Mouse (Mus musculus) kidney, embryonic 15.5 days (tissue): ENCODE results near the gene Lrig1. TPM values are rescaled to one million over a fixed set of nuclear protein-coding genes. Genes with fewer than 3 reads are reported as not detected.

Experiments
- ATAC-seq: fragments of 200-750 bp; cut with Nextera tagmentation; replicated peaks from 2 replicates; pipeline ENCODE4 v1.8.0; 2017; ENCODE audit warnings: moderate TSS enrichment; ENCODE audit not compliant: low FRiP score
- H3K27ac ChIP-seq: fragments of 300-500 bp; sonication (generic); 2 replicates; pipeline ENCODE4 v1.5.1; 2015; ENCODE audit warnings: mild to moderate bottlenecking, inconsistent platforms
- H3K27me3 ChIP-seq: fragments of 300-500 bp; sonication (generic); 2 replicates; pipeline ENCODE4 v1.6.1; 2015; ENCODE audit warnings: inconsistent platforms
- H3K36me3 ChIP-seq: fragments of 300-500 bp; sonication (generic); 2 replicates; pipeline ENCODE4 v1.6.1; 2015; ENCODE audit warnings: inconsistent platforms
- H3K4me1 ChIP-seq: fragments of 300-500 bp; sonication (generic); 2 replicates; pipeline ENCODE4 v1.6.1; 2015; ENCODE audit warnings: inconsistent platforms
- H3K4me2 ChIP-seq: fragments of 300-500 bp; sonication (generic); 2 replicates; pipeline ENCODE4 v1.6.1; 2015; ENCODE audit warnings: moderate library complexity, mild to moderate bottlenecking, inconsistent platforms
- H3K4me3 ChIP-seq: fragments of 300-500 bp; sonication (generic); replicated peaks from 2 replicates; pipeline ENCODE4 v1.5.1; 2015; ENCODE audit warnings: mild to moderate bottlenecking, inconsistent platforms
- H3K9ac ChIP-seq: fragments of 300-500 bp; sonication (generic); 2 replicates; pipeline ENCODE4 v1.6.1; 2015; ENCODE audit warnings: mild to moderate bottlenecking, inconsistent platforms
- H3K9me3 ChIP-seq: fragments of 300-500 bp; sonication (generic); replicated peaks from 2 replicates; pipeline ENCODE4 v1.6.1; 2016; ENCODE audit warnings: inconsistent platforms
- WGBS: fragments of 180-500 bp; shearing (Covaris S2); methylation state at CpG from one replicate; pipeline ENCODE4 v1.1.7; 2015; ENCODE audit warnings: mixed read lengths; 5-methylcytosine and 5-hydroxymethylcytosine counted together
- polyA plus RNA-seq: library from polyadenylated mRNA; unstranded; fragments of >200 nt; fragmentation: Nextera tagmentation; extraction: Ambion mirVana; gene quantifications from 2 replicates; pipeline ENCODE4 v1.2.1, GENCODE M21; 2015

Lrig1 gene
- polyA plus RNA-seq, 1 experiment from 2014 or later, result 8.1 TPM

DNA sequence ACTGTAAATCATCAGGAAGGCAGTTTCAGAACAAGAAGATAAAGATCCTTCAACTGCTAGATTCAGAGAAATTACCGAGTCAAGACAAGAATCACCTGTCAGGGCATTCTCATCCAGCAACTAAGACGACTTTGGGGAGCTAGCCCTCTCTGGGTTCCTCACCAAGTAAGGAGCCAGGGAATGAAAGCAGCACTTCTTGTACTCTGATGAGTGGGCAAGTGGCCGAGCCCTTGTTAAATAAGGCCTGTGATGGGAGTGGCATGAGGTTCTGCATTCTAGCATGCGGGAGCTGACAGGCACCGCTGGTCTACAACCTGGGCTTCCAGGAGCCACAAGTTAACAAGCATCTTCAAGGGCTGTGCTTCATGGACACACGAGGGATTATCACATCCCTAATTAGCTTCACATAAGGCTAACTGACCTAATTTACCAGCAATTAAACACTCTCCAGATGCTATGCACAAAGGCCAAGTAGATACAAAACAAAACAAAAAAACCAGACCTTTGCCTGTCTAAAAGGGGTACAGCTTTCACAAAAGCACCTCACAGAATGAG is 47.2 kb downstream of the Lrig1 start:
- Histone ChIP-seq H3K36me3 (no peaks in the 10 kb centered on the region), H3K27me3 (no peaks in the 10 kb centered on the region), H3K9ac (no peak overlapping the region), H3K4me3 (no peak overlapping the region), H3K9me3 (no peaks in the 10 kb centered on the region), H3K27ac (peak overlapping the region; percentile 75), H3K4me2 (no peak overlapping the region), H3K4me1 (peaks cover 87% of the 10 kb centered on the region)
- ATAC-seq, result no peak
- 45% methylated on average over 6 of the region's 6 CpGs for WGBS

DNA sequence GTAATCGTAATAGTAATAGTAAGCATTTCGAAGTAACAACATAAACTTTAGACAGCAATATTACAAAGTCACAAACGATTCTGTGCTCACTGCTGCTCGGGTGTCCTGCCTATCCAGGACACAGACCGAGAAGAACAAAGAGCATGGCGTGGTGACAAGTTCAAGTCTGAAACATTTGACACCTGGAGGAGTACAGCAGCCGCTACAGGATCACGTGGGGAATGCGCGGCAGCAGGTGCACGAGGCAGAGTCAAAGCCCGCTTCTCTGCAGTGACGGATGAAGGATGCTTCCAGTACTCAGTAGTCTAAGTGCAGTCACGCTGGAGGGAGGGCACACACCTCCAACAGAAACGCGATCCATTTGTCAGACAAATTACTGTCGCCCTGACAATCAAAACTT is 48.4 kb downstream of the Lrig1 start:
- H3K27ac ChIP-seq, result no peak overlapping the region
- 68% methylated on average over 17 of the region's 17 CpGs for WGBS
- ATAC-seq, result no peak
- H3K4me3 ChIP-seq, result no peak overlapping the region
- H3K9me3 ChIP-seq, result no peaks in the 10 kb centered on the region
- no peak overlapping the region for H3K4me2 ChIP-seq
- H3K4me1 ChIP-seq, result peaks cover 87% of the 10 kb centered on the region
- no peaks in the 10 kb centered on the region for H3K27me3 ChIP-seq
- H3K36me3 ChIP-seq, result no peaks in the 10 kb centered on the region
- H3K9ac ChIP-seq, result no peak overlapping the region

DNA sequence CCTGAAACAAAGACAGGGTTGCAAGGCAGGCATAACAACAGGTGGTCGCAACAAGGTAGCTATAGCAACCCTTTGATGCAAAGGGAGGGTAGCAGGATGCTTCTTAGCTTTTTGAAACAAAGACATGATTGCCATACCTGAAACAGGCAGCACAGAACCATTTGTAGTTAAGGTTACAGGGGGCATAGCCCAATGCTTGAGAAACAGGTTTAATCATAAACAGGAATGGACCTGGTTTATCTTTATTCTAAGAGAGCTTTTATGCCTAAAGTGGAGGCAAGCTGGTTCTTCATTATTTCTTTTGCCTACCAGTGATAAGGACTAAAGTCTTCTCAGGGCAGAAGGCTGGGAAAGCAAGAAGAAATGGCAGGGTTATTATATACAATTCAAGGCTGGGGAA is 50.3 kb downstream of the Lrig1 start:
- no peak for ATAC-seq
- Histone ChIP-seq H3K27ac (no peak overlapping the region), H3K4me2 (no peak overlapping the region), H3K4me3 (no peak overlapping the region), H3K4me1 (peaks cover 79% of the 10 kb centered on the region), H3K9ac (no peak overlapping the region), H3K27me3 (no peaks in the 10 kb centered on the region), H3K36me3 (no peaks in the 10 kb centered on the region), H3K9me3 (no peaks in the 10 kb centered on the region)
- 68% methylated on average over 1 of the region's 1 CpGs for WGBS

DNA sequence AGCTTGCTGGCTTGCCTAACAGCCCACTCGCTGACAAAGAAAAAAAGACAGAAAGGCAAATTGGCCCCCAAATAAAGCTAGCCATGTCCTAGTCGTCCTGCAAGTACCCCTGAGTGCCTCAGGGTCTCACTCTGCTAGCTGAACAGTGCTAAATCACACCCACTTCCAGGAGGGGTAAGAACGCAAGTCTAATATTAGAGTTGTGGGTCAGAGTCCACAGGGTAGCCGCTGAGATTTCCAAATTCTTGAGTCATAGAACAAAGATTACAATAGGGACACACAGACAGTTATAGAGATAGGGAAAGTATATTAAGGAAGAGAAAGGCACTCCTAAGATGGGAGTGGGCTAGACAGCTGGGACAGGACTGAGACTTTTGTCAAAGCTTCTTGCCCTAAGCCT is 51.5 kb downstream of the Lrig1 start:
- Histone ChIP-seq H3K27me3 (no peaks in the 10 kb centered on the region), H3K4me2 (no peak overlapping the region), H3K9me3 (no peaks in the 10 kb centered on the region), H3K27ac (peak overlapping the region; percentile 88), H3K9ac (peak overlapping the region; percentile 17; the same call in 1 of the 2 replicates), H3K4me3 (no peak overlapping the region), H3K4me1 (peaks cover 77% of the 10 kb centered on the region), H3K36me3 (no peaks in the 10 kb centered on the region)
- ATAC-seq, result no peak
- WGBS, result 42% methylated on average over 4 of the region's 4 CpGs

DNA sequence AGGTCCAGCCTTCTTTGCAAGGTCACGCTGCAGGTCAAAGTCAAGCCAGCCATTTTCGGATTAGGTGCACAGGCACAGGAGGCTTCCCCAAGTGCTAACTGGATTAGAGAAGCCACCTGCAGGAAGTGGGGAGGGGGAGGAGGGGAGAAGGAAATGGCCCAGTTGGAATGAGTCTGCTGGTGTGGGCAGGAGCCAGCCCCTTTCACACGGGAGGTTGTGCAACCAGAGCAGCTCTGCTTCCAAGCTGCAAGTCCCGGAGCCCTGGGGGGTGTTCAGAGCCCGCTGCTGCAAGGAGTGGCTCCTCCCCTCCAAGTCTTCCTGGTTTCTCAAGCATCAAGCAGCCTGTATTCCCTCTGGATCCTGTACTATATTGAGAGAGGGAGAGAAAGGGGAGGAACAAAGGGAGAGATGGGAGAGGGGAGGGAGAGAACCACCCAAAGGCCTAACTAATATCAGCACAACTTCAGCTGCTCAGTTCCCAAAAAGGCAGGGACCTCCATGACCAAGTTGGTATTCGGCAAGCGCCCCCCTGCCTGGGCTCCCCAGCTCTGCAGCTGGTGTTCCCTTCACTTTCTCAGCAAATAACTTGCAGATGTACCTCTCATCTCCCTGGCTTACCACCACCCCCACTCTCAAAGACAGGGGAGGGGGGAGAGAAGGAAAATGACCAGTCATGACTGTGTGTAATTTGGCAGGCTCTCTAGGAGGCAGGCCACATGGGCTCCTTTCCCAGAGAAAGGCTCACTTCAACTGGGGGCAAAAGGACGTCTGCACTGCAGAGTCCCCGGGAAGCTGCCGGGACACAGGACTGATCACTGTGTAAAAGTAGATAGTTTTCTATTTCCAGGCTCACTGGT is 52.2 kb downstream of the Lrig1 start:
- peaks cover 70% of the 10 kb centered on the region for H3K4me1 ChIP-seq
- peak; percentile 82 for ATAC-seq
- H3K27me3 ChIP-seq, result no peaks in the 10 kb centered on the region
- H3K36me3 ChIP-seq, result no peaks in the 10 kb centered on the region
- WGBS, result 18% methylated on average over 10 of the region's 10 CpGs
- peak overlapping the region; percentile 17; the same call in 1 of the 2 replicates for H3K9ac ChIP-seq
- peak overlapping the region; percentile 28; the same call in 1 of the 2 replicates for H3K4me2 ChIP-seq
- peak overlapping the region; percentile 88 for H3K27ac ChIP-seq
- H3K4me3 ChIP-seq, result no peak overlapping the region
- H3K9me3 ChIP-seq, result no peaks in the 10 kb centered on the region

DNA sequence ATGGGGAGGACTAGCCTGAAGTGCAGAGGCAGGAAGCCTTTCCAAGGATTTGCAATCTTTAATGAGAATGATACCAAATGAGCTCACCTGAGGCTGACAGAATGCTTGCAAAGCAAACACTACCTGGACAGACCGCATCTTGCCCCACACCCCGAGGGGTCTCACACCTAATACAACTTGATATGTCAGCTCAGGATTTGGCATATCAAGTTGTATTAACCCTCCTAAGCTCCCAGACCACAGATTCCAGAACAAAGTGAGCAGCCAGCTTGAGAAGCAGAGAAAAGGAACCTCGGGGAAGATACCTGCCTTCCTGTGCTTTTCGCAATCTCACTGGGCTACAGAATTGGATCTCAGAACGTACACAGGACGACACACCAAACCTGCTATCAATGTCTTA is 53.1 kb downstream of the Lrig1 start:
- 0 out of 2 replicates have a peak overlapping the region, but pooled peaks have one; percentile 88 for H3K27ac ChIP-seq
- ATAC-seq, result no peak

DNA sequence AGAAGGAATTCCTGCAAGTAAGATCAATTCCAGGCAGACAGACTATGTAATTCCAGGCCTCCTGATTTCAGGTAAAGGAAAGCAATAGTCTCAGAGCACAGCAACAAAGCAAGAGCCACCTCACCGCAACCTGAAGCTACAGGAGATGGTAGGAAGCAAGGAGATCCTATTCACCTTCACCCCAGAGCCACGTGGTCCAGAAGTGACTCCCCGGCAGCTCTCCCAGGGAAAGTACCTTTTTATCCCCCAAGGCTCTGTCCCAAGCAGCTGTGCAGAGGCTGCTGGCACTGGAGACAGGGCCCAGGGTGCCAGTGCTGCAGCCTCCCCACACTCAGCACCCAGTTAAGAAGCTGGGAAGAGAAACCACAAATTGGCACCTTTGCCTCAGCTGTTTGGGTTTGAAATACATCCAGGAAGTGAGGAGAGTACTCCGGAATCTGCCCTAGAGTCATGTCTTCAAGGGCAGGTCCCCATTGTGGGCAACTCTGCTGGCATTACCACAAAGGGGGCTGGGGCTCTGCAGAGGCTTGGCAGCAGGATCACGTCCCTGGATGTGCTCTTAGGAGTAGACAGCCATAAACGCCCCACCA is 53.6 kb downstream of the Lrig1 start:
- Histone ChIP-seq H3K9ac (no peak overlapping the region), H3K4me2 (no peak overlapping the region), H3K9me3 (no peaks in the 10 kb centered on the region), H3K27ac (no peak overlapping the region), H3K36me3 (no peaks in the 10 kb centered on the region), H3K27me3 (no peaks in the 10 kb centered on the region), H3K4me1 (peaks cover 56% of the 10 kb centered on the region), H3K4me3 (no peak overlapping the region)
- 69% methylated on average over 6 of the region's 6 CpGs for WGBS
- ATAC-seq, result no peak

More for the DNA sequence above, 53.1 kb downstream of the Lrig1 start:
- H3K9me3 ChIP-seq, result no peaks in the 10 kb centered on the region
- WGBS, result 88% methylated on average over 6 of the region's 6 CpGs
- no peak overlapping the region for H3K4me3 ChIP-seq
- no peaks in the 10 kb centered on the region for H3K27me3 ChIP-seq
- H3K9ac ChIP-seq, result no peak overlapping the region
- peaks cover 61% of the 10 kb centered on the region for H3K4me1 ChIP-seq
- no peaks in the 10 kb centered on the region for H3K36me3 ChIP-seq
- no peak overlapping the region for H3K4me2 ChIP-seq

DNA sequence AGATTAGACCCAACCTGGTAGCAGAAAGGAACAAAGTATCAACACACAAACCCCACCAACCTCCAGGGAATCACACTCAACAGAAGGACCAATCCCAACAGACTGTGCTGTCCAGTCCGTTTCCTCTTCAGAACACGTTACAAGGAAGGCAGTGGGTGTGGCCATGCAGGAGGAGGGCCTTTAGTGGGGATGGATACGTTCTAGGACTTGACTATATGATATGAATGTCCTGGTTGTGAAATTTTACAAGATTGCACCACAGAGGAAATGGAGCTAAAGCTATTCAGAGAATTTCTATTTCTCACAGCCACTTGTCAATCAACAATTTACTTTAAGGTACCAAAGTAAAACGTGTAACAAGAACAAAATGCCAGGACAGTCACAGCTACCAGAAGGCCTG is 54.2 kb downstream of the Lrig1 start:
- ATAC-seq, result no peak
- Histone ChIP-seq H3K4me3 (no peak overlapping the region), H3K9ac (no peak overlapping the region), H3K36me3 (no peaks in the 10 kb centered on the region), H3K9me3 (no peaks in the 10 kb centered on the region), H3K27me3 (no peaks in the 10 kb centered on the region), H3K27ac (no peak overlapping the region), H3K4me2 (no peak overlapping the region), H3K4me1 (peaks cover 59% of the 10 kb centered on the region)
- WGBS, result 60% methylated on average over 4 of the region's 4 CpGs

DNA sequence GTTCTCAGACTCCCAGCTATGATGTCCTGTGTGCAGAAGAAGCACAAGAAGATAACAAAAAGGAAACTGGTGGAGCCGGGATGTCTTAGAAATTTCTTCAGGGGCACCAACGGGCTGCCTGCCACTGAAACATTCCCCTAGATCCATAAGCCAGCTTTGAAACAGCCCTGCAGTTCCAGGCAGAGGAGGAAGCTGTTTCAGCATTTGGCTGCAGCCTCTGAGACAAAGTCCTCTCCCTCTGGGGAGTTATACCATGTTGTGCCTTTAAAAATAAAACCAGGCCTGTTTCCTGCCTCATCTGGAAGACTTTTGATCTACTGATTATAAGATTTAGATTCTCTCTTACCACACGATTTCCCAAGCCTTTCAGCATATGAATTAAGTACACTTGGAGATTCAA is 55.3 kb downstream of the Lrig1 start:
- 58% methylated on average over 3 of the region's 3 CpGs for WGBS
- H3K9me3 ChIP-seq, result no peaks in the 10 kb centered on the region
- peaks cover 59% of the 10 kb centered on the region for H3K4me1 ChIP-seq
- ATAC-seq, result no peak
- H3K27me3 ChIP-seq, result no peaks in the 10 kb centered on the region
- H3K9ac ChIP-seq, result no peak overlapping the region
- no peak overlapping the region for H3K4me2 ChIP-seq
- no peak overlapping the region for H3K4me3 ChIP-seq
- no peak overlapping the region for H3K27ac ChIP-seq
- no peaks in the 10 kb centered on the region for H3K36me3 ChIP-seq

DNA sequence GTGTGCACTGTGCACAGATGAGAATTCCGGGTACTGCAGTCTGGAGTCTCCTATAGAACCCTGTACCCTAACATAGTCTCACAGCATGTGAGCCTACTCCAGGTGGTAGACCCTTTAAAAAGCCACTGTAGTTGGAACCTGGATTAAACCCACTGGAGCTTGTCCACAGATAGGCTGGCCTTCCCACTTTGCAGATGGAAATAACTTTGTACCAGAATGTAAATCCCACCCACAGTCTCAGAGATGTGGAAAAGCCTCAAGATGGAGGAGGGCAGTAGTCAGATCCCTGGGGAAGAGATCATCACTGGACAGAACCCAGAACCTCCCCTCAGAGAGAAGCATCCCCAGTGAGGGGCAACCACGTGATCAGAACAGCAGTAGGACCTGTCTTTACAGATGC is 56.0 kb downstream of the Lrig1 start:
- Histone ChIP-seq H3K4me2 (no peak overlapping the region), H3K36me3 (no peaks in the 10 kb centered on the region), H3K9ac (no peak overlapping the region), H3K4me3 (no peak overlapping the region), H3K27ac (no peak overlapping the region), H3K4me1 (peaks cover 53% of the 10 kb centered on the region), H3K27me3 (no peaks in the 10 kb centered on the region), H3K9me3 (no peaks in the 10 kb centered on the region)
- 87% methylated on average over 2 of the region's 2 CpGs for WGBS
- ATAC-seq, result no peak

DNA sequence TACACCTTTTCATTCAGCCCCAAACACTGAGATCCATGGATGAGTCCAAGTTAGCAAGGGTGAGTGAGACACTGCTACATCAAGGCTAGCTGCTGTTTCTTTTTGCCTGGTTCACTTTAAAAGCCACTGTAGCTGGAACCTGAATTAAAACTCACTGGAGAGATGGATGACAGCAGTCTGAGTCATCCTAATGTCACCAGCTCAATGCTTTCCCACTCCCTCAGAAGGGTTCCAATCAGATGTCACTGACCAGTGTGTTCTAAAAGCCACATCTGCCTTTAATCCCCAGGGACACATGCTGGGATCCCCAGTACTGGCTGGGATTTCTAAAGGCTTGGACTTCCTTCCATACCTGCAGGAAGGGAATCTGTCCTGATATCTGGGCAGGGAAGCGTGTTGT is 57.9 kb downstream of the Lrig1 start:
- Histone ChIP-seq H3K4me2 (no peak overlapping the region), H3K27ac (no peak overlapping the region), H3K4me1 (peaks cover 36% of the 10 kb centered on the region), H3K27me3 (no peaks in the 10 kb centered on the region), H3K36me3 (no peaks in the 10 kb centered on the region), H3K4me3 (no peak overlapping the region), H3K9me3 (no peaks in the 10 kb centered on the region), H3K9ac (no peak overlapping the region)
- ATAC-seq, result no peak
- 94% methylated on average over 1 of the region's 1 CpGs for WGBS

DNA sequence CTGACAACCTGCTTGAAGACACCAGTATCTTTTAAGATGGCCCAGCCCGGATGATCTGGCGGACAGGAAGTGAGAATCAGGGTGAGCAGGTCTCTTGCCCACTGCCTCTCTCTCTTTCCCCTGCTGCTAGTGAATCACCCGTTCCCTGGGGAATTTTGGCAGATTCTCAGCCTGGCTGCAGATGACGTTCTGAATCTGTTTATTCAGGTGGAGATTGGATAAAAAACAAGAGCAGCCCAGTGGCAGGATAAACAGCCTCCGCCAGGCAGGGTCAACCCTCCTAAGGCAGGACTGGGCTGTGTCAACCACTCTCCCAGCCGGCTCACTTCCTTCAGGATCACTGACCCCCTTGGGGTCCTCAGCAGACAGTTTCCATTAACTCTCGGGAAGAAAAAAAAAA is 59.7 kb downstream of the Lrig1 start:
- 21% methylated on average over 7 of the region's 7 CpGs for WGBS
- H3K9me3 ChIP-seq, result no peaks in the 10 kb centered on the region
- no peak overlapping the region for H3K4me2 ChIP-seq
- H3K36me3 ChIP-seq, result no peaks in the 10 kb centered on the region
- H3K27me3 ChIP-seq, result no peaks in the 10 kb centered on the region
- no peak overlapping the region for H3K9ac ChIP-seq
- peak overlapping the region; percentile 54 for H3K27ac ChIP-seq
- no peak overlapping the region for H3K4me3 ChIP-seq
- H3K4me1 ChIP-seq, result peaks cover 40% of the 10 kb centered on the region
- peak; percentile 77 for ATAC-seq
